Mouse (Mus musculus) lung, postnatal 0 days (tissue): ENCODE data around the gene Fancd2os.

Source experiments
- CTCF ChIP-seq: IDR thresholded peaks from 2 replicates; pipeline ENCODE4 v1.5.1; 2016; ENCODE audit warnings: antibody characterized with exemption, mild to moderate bottlenecking
- EP300 ChIP-seq: IDR thresholded peaks from 2 replicates; pipeline ENCODE4 v1.6.1; 2016; ENCODE audit warnings: antibody characterized with exemption, mild to moderate bottlenecking, control low read depth

DNA sequence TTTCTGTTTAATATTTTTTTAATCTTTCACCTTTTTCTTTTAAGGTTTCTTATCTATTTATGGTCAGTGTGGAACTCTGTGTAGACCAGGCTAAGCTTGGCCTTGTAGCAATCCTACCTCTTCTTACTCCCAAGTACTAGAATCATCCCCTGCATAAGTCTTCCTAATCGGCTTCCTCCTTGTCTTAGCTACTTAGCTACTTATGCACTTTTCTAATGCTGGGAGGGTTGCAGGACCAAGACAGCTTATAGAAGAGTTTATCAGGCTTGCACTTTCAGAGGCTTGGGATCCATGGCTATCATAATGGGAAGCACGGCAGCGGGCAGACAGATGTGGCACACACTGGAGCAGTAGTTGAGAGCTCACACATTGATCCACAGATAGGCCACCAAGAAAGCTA is 21.2 kb downstream of the Fancd2os start:
- TF ChIP-seq CTCF (no peak), EP300 (no peak)
